Mouse (Mus musculus) layer of hippocampus, adult 8-10 months (tissue): ENCODE measurements at regions not wholly inside any gene's neighbourhood (a gene's known extent, or its start where the extent isn't known, plus 50 kb on each side); places are given as distances from the start of the nearest gene placed in this dataset.

Experiments
- DNase-seq, 2 experiments: peaks; one replicate each; pipeline ENCODE4 v3.0.0; 2022; ENCODE audit warnings: low spot score in 2 of 2

DNA sequence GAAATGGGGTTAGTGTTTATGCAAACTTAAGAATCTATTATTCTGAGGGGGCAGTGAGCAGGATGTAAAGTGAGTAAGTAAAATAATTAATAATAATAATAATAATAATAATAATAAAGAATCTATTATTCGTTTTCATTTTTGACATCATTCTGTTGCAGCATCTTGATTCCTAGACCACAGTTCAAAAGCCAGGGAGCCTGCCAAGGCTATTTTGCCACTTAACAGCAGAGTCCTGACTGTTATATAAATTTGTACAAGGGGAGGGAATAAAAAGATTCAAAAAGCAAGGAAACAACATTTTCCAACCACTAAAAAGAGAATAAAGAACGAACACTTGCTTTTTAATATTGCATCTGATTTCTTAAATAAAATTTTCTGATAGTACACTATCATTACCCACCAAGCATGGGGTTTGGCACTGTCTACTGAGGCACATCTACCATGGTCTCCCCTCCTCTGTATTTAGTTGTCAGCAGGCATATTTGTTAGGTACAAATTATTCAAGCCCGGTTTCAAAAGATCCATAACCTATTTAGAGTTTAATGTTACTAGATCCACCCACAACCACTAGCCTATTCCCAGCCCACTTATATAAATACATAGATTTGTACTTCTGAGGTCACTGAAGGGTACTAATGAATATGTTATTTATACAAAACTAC lies 228.8 kb upstream of the Zic4 start:
- no peak for DNase-seq

- DNase-seq = no peak
Observed at GRCm38 (mm10) chr9:91134325-91134724, 227.9 kb upstream of the Zic4 start.

GRCm38 (mm10) chr9:91135107-91135506 lies 227.1 kb upstream of the Zic4 start:
- no peak for DNase-seq

- no peak for DNase-seq
Observed at GRCm38 (mm10) chr9:91140651-91141050, 221.6 kb upstream of the Zic4 start.

GRCm38 (mm10) chr9:91151893-91152292 lies 210.3 kb upstream of the Zic4 start:
- no peak for DNase-seq

DNA sequence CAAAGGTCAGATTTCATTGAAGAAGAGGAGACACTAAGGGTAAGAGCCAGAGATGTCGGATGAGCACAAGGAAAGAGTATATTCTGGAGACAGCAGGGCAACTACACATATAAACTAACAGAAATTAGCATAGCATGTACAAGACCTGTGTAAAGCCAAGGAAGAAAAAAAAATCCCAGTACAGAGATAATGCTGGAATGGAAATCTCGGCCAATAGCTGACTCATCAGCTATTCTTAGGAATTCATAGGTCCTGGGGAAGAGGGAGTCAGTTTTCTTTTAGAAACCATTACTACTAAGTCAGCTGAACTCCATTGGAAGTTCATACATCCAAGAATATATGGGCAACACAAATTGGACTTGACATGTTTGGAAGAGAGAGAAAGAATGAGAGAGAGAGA lies 202.9 kb upstream of the Zic4 start:
- DNase-seq = no peak

DNA sequence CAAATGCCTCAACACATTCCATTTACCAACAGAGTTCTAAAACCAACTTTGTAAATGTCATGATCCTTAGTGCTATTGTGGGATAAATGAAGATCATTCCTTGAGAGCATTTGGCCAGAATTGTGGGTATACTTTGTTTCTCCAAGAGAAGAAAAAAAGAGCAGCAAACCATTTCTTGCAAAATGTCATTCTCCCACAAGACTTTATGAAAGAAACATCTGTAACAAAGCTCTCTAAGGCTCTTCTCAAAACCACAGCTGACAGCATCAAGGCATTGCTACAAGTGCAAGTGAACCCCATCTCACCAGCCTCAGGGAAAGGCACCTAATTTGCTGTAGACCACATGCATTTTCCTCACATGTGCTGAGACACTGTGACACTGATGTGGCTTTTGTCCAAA lies 194.3 kb upstream of the Zic4 start:
- no peak for DNase-seq

DNA sequence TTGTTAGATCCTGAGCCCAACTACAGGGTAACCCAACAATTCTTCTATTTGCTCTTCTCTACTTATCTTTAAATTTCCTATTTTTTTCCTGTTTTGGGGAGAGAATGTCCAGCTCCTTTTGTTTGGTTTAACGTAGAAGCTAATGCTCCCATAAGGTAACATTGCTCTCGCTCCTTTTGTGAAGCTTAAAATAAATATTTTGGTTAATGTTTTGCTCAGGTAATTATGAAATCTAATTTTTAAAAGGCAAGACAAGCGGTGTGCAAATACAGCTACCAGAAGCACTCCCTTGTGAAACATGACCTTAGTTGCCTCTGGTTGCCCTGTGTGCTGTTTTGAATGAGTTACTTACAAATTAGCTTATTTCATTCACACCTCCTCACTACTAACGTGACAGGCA lies 169.0 kb upstream of the Zic4 start:
- DNase-seq = no peak

GRCm38 (mm10) chr9:91193954-91194353 lies 168.3 kb upstream of the Zic4 start:
- no peak for DNase-seq

DNA sequence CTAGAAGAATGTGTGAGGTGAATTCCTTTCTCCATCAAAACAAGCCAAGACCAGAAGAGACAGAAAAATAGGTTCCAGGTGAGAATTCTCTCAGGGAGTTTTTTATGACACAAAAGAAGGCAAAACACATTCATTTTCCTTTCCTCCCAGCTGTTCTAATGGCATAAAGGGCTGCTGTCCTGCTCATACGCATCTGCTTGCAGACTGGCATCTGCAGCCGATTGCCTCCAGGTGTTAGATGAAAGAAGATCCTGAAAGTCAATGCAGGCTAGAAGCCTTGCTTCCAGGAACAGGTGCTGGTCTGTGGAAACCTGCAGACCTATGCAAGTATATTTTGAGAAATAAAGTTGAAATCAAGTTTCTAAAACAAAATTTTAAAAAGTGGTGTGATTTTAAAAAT lies 154.9 kb upstream of the Zic4 start:
- DNase-seq = no peak

DNA sequence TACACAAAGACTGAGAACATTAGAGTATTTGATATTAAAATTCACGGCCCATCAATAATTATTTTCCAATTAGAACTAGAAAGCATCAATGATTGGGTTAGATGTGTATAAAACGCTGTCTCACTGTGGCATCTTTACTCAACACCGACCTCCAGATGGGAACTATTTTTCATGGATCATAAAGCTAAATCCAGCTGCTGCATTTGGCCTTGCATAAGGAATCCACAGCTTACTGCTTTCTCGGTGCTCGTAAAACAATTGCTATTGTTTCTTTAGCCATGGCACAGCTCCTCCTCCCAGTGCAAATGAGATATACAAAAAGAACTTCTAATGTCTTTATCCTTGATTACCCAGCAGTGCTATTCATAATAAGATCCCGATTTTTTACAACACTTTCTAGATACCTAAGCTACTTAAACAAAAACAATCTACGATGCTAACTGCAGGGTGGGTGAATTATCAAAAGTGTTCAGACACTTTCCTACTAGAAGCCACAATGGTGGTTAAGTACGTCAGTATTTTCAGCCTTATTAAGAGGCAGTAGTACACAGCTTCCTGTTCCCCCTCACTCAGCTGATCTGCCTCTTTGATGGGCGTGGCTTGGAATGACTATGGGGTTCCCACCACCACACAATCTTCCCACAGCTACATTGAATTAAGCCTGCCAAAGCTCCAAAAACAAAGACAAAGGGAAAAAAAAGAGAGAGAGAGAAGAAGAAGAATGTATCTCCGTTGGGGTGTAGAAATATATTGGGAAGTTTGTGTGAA lies 134.4 kb upstream of the Zic4 start:
- no peak for DNase-seq

GRCm38 (mm10) chr9:91228525-91228924 lies 133.7 kb upstream of the Zic4 start:
- no peak for DNase-seq

- DNase-seq = no peak
Observed at GRCm38 (mm10) chr9:91253886-91254285, 108.3 kb upstream of the Zic4 start.

DNA sequence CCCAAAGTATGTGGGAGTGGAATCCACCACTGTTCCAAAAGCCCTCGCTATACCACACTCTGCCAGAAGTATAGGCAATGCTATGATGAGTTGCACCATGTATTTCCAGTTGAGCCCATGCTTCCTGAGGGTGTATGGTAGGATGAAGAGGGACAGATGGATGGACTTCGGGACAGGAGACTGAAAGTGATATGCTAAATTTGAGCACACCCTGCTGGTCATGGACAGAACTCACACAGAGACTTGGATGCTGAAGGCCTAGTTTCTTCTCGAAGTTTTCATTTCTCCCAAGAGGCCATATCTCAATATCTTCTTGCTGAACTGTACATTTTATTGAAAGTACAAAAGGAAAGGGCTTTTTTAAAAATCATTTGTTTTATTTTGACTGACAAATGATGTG lies 70.9 kb upstream of the Zic4 start:
- no peak for DNase-seq
